In the genomic region with DNA sequence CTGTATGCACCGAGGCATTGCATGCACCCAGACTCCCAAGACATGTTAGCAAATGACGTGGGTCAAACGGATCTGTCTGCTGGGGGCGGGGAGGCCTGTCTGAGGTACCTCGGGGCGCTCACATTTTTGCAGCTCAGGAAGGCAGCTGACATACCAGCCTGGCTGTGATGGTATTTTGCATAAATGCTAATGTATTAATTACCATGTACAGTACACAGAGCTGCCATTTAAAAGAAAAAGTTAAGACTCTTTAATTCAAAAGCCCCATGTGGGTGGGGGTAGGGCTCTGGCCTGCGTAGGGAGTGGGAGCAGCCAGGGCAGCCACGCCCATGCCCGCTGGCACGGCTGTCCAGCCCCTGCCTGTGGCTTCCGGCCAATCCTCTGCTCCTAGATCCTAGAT, we compare ENCODE assay signal across 21 mouse cellular contexts. TPM values are rescaled to one million over a fixed set of nuclear protein-coding genes. Genes with fewer than 3 reads are reported as not detected.
A peak's percentile ranks its signal among the peaks of the same experiment; 100 is the strongest.
DNase-seq lines count a peak whose midpoint lies in the region; ATAC-seq and TF ChIP-seq lines count a peak whose summit lies in the region.
"Had no signal": no experiment of that assay in that cellular context is flagged by ENCODE, and none has a peak within 500 bp of the region (broad histone marks: within the 10 kb centered on the region; RNA-seq: fewer than 3 reads in every experiment).

No protein-coding gene starts in this region.

- peaks cover 39% of the 10 kb centered on the region for H3K4me1 ChIP-seq in forebrain, embryonic 15.5 days
- H3K4me1 ChIP-seq in forebrain, embryonic 10.5 days, result peaks cover 36% of the 10 kb centered on the region
- H3K4me1 ChIP-seq in ES-Bruce4 (ENCODE audit: control insufficient read depth, insufficient read depth, low read length), result peaks cover 3% of the 10 kb centered on the region

- TF ChIP-seq CTCF in ES-Bruce4 (IDR thresholded peaks at IDR 0.05; ENCODE audit: low read depth, low read length), result no peak

- H3K9me3 ChIP-seq in forebrain, embryonic 15.5 days, result no peaks in the 10 kb centered on the region
- no peaks in the 10 kb centered on the region for H3K9me3 ChIP-seq in forebrain, embryonic 10.5 days
- no peaks in the 10 kb centered on the region for H3K9me3 ChIP-seq in ES-Bruce4 (replicated peaks; ENCODE audit: control insufficient read depth, insufficient read depth, low read length, poor library complexity, severe bottlenecking)
- H3K9me3 ChIP-seq: embryonic facial prominence, embryonic 10.5 days; heart, embryonic 10.5 days; intestine, embryonic 15.5 days had no signal

- TF ChIP-seq EP300 in ES-Bruce4 (IDR thresholded peaks at IDR 0.05; ENCODE audit: insufficient read depth, low read depth, low read length), result 0 out of 2 replicates have a peak, but pooled peaks have one; percentile 3

- H3K9ac ChIP-seq in forebrain, embryonic 15.5 days (replicated peaks), result no peak overlapping the region
- no peak overlapping the region for H3K9ac ChIP-seq in ES-Bruce4 (ENCODE audit: low read depth, poor library complexity, severe bottlenecking)
- H3K9ac ChIP-seq: hindbrain, embryonic 14.5 days; intestine, embryonic 15.5 days had no signal

- peak; percentile 49 for ATAC-seq in forebrain, embryonic 15.5 days (replicated peaks)
- ATAC-seq: intestine, embryonic 15.5 days had no signal

- no peak overlapping the region for H3K4me2 ChIP-seq in forebrain, embryonic 15.5 days (replicated peaks)
- H3K4me2 ChIP-seq: hindbrain, embryonic 14.5 days; intestine, embryonic 15.5 days had no signal

- 50% methylated on average over 11 of the region's 11 CpGs for WGBS in forebrain, embryonic 15.5 days
- WGBS in forebrain, embryonic 10.5 days, result 77% methylated on average over 11 of the region's 11 CpGs

- no peak overlapping the region for H3K4me3 ChIP-seq in forebrain, embryonic 15.5 days
- H3K4me3 ChIP-seq in forebrain, embryonic 10.5 days, result no peak overlapping the region
- H3K4me3 ChIP-seq in ES-Bruce4 (ENCODE audit: low read depth, low read length), result no peak overlapping the region
- H3K4me3 ChIP-seq: embryonic facial prominence, embryonic 10.5 days; gastrocnemius, adult 2 months; heart, embryonic 10.5 days; intestine, embryonic 15.5 days had no signal

- no peaks in the 10 kb centered on the region for H3K36me3 ChIP-seq in forebrain, embryonic 15.5 days
- no peaks in the 10 kb centered on the region for H3K36me3 ChIP-seq in forebrain, embryonic 10.5 days (replicated peaks)
- H3K36me3 ChIP-seq in ES-Bruce4 (ENCODE audit: control insufficient read depth, insufficient read depth, low read length, poor library complexity, severe bottlenecking), result no peaks in the 10 kb centered on the region
- H3K36me3 ChIP-seq: embryonic facial prominence, embryonic 10.5 days; heart, embryonic 10.5 days; intestine, embryonic 15.5 days had no signal

- DNase-seq in forebrain, embryonic 10.5 days (ENCODE audit: extremely low spot score, low spot score), result no peak
- DNase-seq in layer of hippocampus, adult 9-11 months, result peak; percentile 34
- DNase-seq in layer of hippocampus, adult 9-10 months (ENCODE audit: low spot score), result no peak
- DNase-seq in ZHBTc4 (ENCODE audit: low read depth, low spot score), result peak; percentile 39
- DNase-seq in cerebellum, postnatal 36 days, result no peak
- DNase-seq in cerebellum, adult 9-11 months, result no peak
- DNase-seq: adrenal gland, postnatal 10 days; cerebellum, adult 11-12 months; cerebellum, adult 9-10 months; gastrocnemius, adult 2 months; heart, adult 18-20 months; heart, postnatal 10 days; heart, postnatal 4 days; kidney, adult 18-20 months had no signal

- H3K27me3 ChIP-seq in forebrain, embryonic 15.5 days, result no peaks in the 10 kb centered on the region
- H3K27me3 ChIP-seq in forebrain, embryonic 10.5 days (ENCODE audit: poor library complexity, severe bottlenecking), result peaks cover 64% of the 10 kb centered on the region
- H3K27me3 ChIP-seq in ES-Bruce4 (ENCODE audit: control insufficient read depth, insufficient read depth, low read length, poor library complexity, severe bottlenecking), result no peaks in the 10 kb centered on the region
- H3K27me3 ChIP-seq: intestine, embryonic 15.5 days had no signal

- no peak for TF ChIP-seq POLR2A in ES-Bruce4 (IDR thresholded peaks at IDR 0.05; ENCODE audit: insufficient read depth, low read length)

- H3K27ac ChIP-seq in forebrain, embryonic 15.5 days (replicated peaks), result 0 out of 2 replicates have a peak overlapping the region, but pooled peaks have one; percentile 17
- no peak overlapping the region for H3K27ac ChIP-seq in forebrain, embryonic 10.5 days
- H3K27ac ChIP-seq in ES-Bruce4 (ENCODE audit: insufficient read depth, low read length), result no peak overlapping the region
- H3K27ac ChIP-seq: embryonic facial prominence, embryonic 10.5 days; gastrocnemius, adult 2 months; heart, embryonic 10.5 days; hindbrain, embryonic 14.5 days; intestine, embryonic 15.5 days had no signal

RNA-seq across cellular contexts. Expression of a gene that starts 10.8 kb away (rescaled TPM):
- polyA plus RNA-seq in forebrain, embryonic 15.5 days (2015; fragmentation: Nextera tagmentation; extraction: Ambion mirVana), result 1.2 TPM in 2 replicates
- 0.31 and 0.61 TPM in 2 replicates for polyA plus RNA-seq in forebrain, embryonic 10.5 days (2016; fragmentation: Nextera tagmentation; extraction: Ambion mirVana)
- 0.78 TPM in 1 of 2 replicates, not detected in the other for polyA plus RNA-seq in ES-Bruce4 (2011; ENCODE audit: insufficient read depth, insufficient read length, low read depth, missing spikeins)
- polyA plus RNA-seq: heart, embryonic 14.5 days; hindbrain, embryonic 14.5 days; intestine, embryonic 15.5 days had no signal

RNA-seq across cellular contexts. Expression of a gene that starts 35.2 kb away (rescaled TPM):
- polyA plus RNA-seq in forebrain, embryonic 15.5 days (2015; fragmentation: Nextera tagmentation; extraction: Ambion mirVana), result 21.5 and 21.8 TPM in 2 replicates
- 2.7 and 3.0 TPM in 2 replicates for polyA plus RNA-seq in forebrain, embryonic 10.5 days (2016; fragmentation: Nextera tagmentation; extraction: Ambion mirVana)
- polyA plus RNA-seq in ES-Bruce4 (2011; ENCODE audit: insufficient read depth, insufficient read length, low read depth, missing spikeins), result 12.8 and 14.9 TPM in 2 replicates

Comparison
In these comparisons a context has a peak if more than half of its experiments do, and no peak if none do; other contexts are left out.
1. DNase-seq: peak in layer of hippocampus, adult 9-11 months (single experiment) and ZHBTc4 (single experiment); none in forebrain, embryonic 10.5 days (single experiment), layer of hippocampus, adult 9-10 months (single experiment), cerebellum, postnatal 36 days (0 of 2) and cerebellum, adult 9-11 months (single experiment).